Mouse (Mus musculus): ENCODE measurements around the gene Olfr437. TPM values are rescaled to one million over a fixed set of nuclear protein-coding genes. Genes with fewer than 3 reads are reported as not detected.
"Not testable (repeated sequence)": the region's sequence is repeated elsewhere in the genome, so short reads cannot be mapped to it uniquely, and the experiment has no call there.

The Olfr437 gene
- not detected in 2 replicates for total RNA-seq (2015; ENCODE audit: low replicate concordance)
- not detected in 2 replicates for total RNA-seq (2017; ENCODE audit: low replicate concordance)

GRCm38 (mm10) chr6:43162982-43163381, at the start of gene Olfr437:
Gene Olfr437, plus strand, starts transcription at chr6:43163282.
- ATAC-seq (replicated peaks; ENCODE audit: low FRiP score, poor library complexity, severe bottlenecking): no peak

GRCm38 (mm10) chr6:43146267-43146666, 16.8 kb upstream of the Olfr437 start, which contains the start of gene Olfr237-ps1:
Gene Olfr237-ps1, plus strand, starts transcription at chr6:43146567.
- not testable (repeated sequence) for ATAC-seq (replicated peaks; ENCODE audit: low FRiP score, poor library complexity, severe bottlenecking)

DNA sequence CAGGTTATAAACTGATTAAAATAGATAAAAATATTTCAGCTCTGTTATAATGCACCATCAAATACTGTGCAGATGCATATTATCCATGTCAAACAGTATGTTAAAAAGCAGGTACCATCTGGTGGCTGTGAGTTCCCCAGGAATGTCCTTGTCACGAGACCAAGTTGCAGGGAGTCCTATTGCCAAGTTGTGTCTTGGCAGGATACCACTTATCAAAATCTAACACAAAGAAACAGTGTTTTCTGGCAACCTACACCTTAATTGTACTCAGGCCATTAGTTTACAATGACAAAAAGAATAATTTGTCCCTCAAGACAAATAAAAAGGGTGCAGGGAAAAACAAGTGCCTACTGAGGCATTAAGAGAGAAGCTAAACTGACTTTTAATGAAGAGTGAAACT, 3.6 kb upstream of the Olfr437 start:
- no peak for ATAC-seq (replicated peaks; ENCODE audit: low FRiP score, poor library complexity, severe bottlenecking)

- no peak for ATAC-seq (replicated peaks; ENCODE audit: low FRiP score, poor library complexity, severe bottlenecking)
Observed at GRCm38 (mm10) chr6:43167246-43167645, 4.2 kb downstream of the Olfr437 start.

- ATAC-seq (replicated peaks; ENCODE audit: low FRiP score, poor library complexity, severe bottlenecking): no peak
Observed at GRCm38 (mm10) chr6:43171840-43172239, 8.8 kb downstream of the Olfr437 start, which contains the start of gene Olfr13. Gene Olfr13, plus strand, starts transcription at chr6:43172140.

GRCm38 (mm10) chr6:43178129-43178528, 15.0 kb downstream of the Olfr437 start:
- no peak for ATAC-seq (replicated peaks; ENCODE audit: low FRiP score, poor library complexity, severe bottlenecking)

DNA sequence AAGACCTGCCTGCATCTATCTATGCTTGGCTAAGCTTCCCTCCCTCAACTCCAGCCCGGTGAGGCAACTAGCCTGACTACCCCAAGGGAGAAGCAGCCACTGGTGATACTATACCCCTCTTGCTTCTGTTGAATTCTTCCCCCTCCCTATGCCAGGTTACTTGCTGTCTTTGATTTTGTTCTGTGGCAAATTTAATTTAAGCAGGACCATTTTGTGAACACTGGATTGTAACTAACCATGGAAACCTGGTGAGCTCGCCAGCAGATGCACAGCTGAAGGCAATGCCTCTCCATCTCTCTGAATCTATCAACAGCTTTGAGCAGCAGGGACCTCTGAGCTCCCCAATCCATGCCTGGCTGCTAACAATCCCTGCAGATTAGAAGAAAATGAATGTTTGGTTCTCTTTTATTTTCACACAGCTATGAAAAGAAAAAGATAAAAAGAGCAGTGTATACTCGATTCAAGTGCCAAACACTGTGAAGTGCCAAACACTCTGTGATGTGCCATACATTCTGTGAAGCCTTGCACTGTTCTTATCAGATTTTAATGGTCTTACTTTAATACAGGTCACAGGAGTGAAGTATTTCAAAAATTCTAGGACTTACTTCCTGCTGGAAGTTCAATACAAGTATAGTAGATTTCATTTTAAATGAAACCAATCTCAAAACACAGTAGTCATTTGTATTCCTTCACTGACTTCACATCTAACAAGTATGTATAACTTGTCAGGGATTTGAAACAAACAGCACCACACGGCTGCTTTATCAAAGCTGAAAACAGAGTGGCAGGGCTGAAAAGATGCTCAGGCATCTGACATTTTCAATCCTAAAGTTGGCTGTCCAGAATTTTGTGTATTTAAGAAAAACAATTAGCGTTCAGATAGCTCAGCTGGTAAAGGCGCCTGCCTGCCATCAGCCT, 15.8 kb downstream of the Olfr437 start:
- no peak for ATAC-seq (replicated peaks; ENCODE audit: low FRiP score, poor library complexity, severe bottlenecking)

DNA sequence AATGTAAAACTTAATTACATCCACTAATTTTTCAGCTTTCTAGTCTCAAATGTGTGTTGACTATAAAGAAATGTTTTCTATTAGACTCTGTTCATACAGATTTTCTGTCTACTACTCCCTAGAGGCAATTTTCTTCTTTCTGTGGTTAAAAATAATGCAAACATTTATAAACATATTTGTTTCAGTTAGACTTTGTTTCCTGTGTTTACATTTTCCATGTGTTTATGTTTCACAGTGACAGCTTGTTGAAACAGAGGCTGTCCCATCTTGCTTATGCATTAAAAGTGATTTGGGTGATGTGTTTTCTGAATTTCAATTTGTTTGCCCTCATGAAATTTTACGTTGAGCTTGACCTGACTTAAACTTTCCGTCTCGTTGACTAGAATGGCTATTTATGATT, 27.9 kb downstream of the Olfr437 start:
- ATAC-seq (replicated peaks; ENCODE audit: low FRiP score, poor library complexity, severe bottlenecking): no peak

DNA sequence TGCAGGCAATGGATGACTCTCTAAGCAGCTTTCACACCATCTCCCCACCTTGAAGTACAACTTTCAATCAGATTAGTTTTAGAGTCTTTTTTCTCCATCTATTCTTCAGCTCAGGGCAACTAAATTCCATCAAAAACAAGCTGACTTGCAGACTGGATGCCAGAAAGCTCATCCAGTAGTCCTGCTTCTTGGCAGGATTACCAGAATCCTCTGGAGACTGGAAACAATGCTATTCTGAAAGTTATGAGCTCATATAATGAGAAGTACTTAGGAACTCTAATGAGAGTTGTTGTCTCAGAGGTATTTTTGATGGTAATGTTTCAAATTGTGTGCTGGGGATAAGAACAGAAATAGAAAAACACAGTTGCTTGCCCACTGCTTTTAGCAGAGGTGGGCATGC, 33.7 kb downstream of the Olfr437 start, which contains the start of gene Olfr435:
Gene Olfr435, plus strand, starts transcription at position 366 of the 400 bp plus-strand sequence.
- ATAC-seq (replicated peaks; ENCODE audit: low FRiP score, poor library complexity, severe bottlenecking): no peak

- no peak for ATAC-seq (replicated peaks; ENCODE audit: low FRiP score, poor library complexity, severe bottlenecking)
Observed at GRCm38 (mm10) chr6:43198094-43198493, 35.0 kb downstream of the Olfr437 start.

DNA sequence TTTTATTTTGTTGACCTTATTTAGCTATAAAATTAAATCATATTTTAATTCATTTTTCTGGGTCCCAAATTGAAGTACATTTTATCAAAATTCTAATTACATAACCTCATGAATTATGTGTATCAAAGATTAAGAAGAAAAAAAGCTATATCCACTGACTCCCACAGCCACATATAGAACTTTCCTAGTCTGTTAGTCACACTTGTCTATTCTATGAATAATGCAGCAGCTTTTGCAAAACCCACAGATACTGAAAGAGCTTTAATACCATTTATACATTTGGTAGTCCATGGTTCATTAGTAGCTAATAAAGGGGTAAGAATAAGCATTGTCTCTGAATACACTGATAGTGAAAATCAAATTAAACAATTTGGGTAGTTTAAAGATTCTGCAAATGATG, 39.7 kb downstream of the Olfr437 start:
- ATAC-seq (replicated peaks; ENCODE audit: low FRiP score, poor library complexity, severe bottlenecking): no peak

DNA sequence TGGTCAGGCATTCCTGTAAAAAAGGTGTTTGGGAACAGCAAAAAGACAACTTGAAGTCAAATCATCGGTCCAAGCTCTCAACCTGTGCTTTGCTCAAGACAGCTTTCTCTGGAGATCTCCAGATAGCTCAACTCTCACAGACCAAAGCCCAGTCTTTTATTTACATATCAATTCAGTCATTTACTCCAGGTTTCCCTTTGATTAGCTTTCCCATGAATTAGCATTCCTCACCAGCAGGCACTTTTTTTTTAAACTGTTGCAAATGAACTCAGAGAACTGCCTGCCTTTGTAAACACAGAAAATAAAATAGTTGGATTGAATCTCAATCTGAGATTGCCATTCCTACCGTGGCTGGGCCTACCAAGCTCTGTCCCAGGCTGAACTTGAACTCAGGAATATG, 42.3 kb downstream of the Olfr437 start:
- ATAC-seq (replicated peaks; ENCODE audit: low FRiP score, poor library complexity, severe bottlenecking): no peak

- not testable (repeated sequence) for ATAC-seq (replicated peaks; ENCODE audit: low FRiP score, poor library complexity, severe bottlenecking)
Observed at GRCm38 (mm10) chr6:43212873-43213272, 49.8 kb downstream of the Olfr437 start, which contains the start of gene Olfr434. Gene Olfr434, plus strand, starts transcription at chr6:43213021.

Other genes starting within 250 kb of the Olfr437 start
- gene Olfr446, start 241.9 kb upstream of the Olfr437 start, total RNA-seq (2015; ENCODE audit: low replicate concordance): not detected in 2 replicates
- not detected in 2 replicates for gene Olfr446, start 241.9 kb upstream of the Olfr437 start, total RNA-seq (2017; ENCODE audit: low replicate concordance)
- not detected in 2 replicates for gene Olfr444, start 214.2 kb upstream of the Olfr437 start, total RNA-seq (2015; ENCODE audit: low replicate concordance)
- gene Olfr444, start 214.2 kb upstream of the Olfr437 start, total RNA-seq (2017; ENCODE audit: low replicate concordance): not detected in 2 replicates
- not detected in 2 replicates for gene Olfr441, start 56.9 kb upstream of the Olfr437 start, total RNA-seq (2015; ENCODE audit: low replicate concordance)
- gene Olfr441, start 56.9 kb upstream of the Olfr437 start, total RNA-seq (2017; ENCODE audit: low replicate concordance): not detected in 2 replicates
- not detected in 2 replicates for gene Olfr237-ps1, start 16.7 kb upstream of the Olfr437 start, total RNA-seq (2015; ENCODE audit: low replicate concordance)
- gene Olfr237-ps1, start 16.7 kb upstream of the Olfr437 start, total RNA-seq (2017; ENCODE audit: low replicate concordance): not detected in 2 replicates
- not detected in 2 replicates for gene Olfr13, start 8.9 kb downstream of the Olfr437 start, total RNA-seq (2015; ENCODE audit: low replicate concordance)
- not detected in 2 replicates for gene Olfr13, start 8.9 kb downstream of the Olfr437 start, total RNA-seq (2017; ENCODE audit: low replicate concordance)
- not detected in 2 replicates for gene Olfr435, start 33.9 kb downstream of the Olfr437 start, total RNA-seq (2015; ENCODE audit: low replicate concordance)
- gene Olfr435, start 33.9 kb downstream of the Olfr437 start, total RNA-seq (2017; ENCODE audit: low replicate concordance): not detected in 2 replicates
- gene Olfr434, start 49.7 kb downstream of the Olfr437 start, total RNA-seq (2015; ENCODE audit: low replicate concordance): not detected in 2 replicates
- gene Olfr434, start 49.7 kb downstream of the Olfr437 start, total RNA-seq (2017; ENCODE audit: low replicate concordance): not detected in 2 replicates
- not detected in 2 replicates for gene Olfr47, start 68.2 kb downstream of the Olfr437 start, total RNA-seq (2015; ENCODE audit: low replicate concordance)
- gene Olfr47, start 68.2 kb downstream of the Olfr437 start, total RNA-seq (2017; ENCODE audit: low replicate concordance): not detected in 2 replicates
- gene Arhgef5, start 102.3 kb downstream of the Olfr437 start, total RNA-seq (2015; ENCODE audit: low replicate concordance): 0.36 TPM in 1 of 2 replicates, not detected in the other
- gene Arhgef5, start 102.3 kb downstream of the Olfr437 start, total RNA-seq (2017; ENCODE audit: low replicate concordance): 0.90 and 1.1 TPM in 2 replicates
- gene Nobox, start 146.3 kb downstream of the Olfr437 start, total RNA-seq (2015; ENCODE audit: low replicate concordance): not detected in 2 replicates
- not detected in 2 replicates for gene Nobox, start 146.3 kb downstream of the Olfr437 start, total RNA-seq (2017; ENCODE audit: low replicate concordance)

All from erythroid progenitor cell, adult 5-6 weeks (primary cell).